Mouse (Mus musculus) limb, embryonic 12.5 days (tissue): ENCODE data around the gene Snx8. TPM values are rescaled to one million over a fixed set of nuclear protein-coding genes. Genes with fewer than 3 reads are reported as not detected.

ENCODE experiments used
- ATAC-seq: fragments of 200-750 bp; cut with Nextera tagmentation; 2 replicates; pipeline ENCODE4 v1.8.0; 2017; ENCODE audit warnings: low read depth, moderate TSS enrichment; ENCODE audit not compliant: insufficient number of reproducible peaks, insufficient read depth, low FRiP score, low TSS enrichment
- H3K27ac ChIP-seq: fragments of 300-500 bp; sonication (generic); 2 replicates; pipeline ENCODE4 v1.5.1; 2016; ENCODE audit warnings: mild to moderate bottlenecking, moderate library complexity
- H3K27me3 ChIP-seq: fragments of 300-500 bp; sonication (generic); 2 replicates; pipeline ENCODE4 v1.6.1; 2016; ENCODE audit warnings: mild to moderate bottlenecking, moderate library complexity
- H3K36me3 ChIP-seq: fragments of 300-500 bp; sonication (generic); 2 replicates; pipeline ENCODE4 v1.6.1; 2016; ENCODE audit warnings: mild to moderate bottlenecking, moderate library complexity
- H3K4me1 ChIP-seq: fragments of 300-500 bp; sonication (generic); replicated peaks from 2 replicates; pipeline ENCODE4 v1.6.1; 2016
- H3K4me2 ChIP-seq: fragments of 300-500 bp; sonication (generic); 2 replicates; pipeline ENCODE4 v1.6.1; 2016; ENCODE audit warnings: mild to moderate bottlenecking, moderate library complexity
- H3K4me3 ChIP-seq: fragments of 300-500 bp; sonication (generic); replicated peaks from 2 replicates; pipeline ENCODE4 v1.5.1; 2016; ENCODE audit warnings: mild to moderate bottlenecking
- H3K9ac ChIP-seq: fragments of 300-500 bp; sonication (generic); replicated peaks from 2 replicates; pipeline ENCODE4 v1.6.1; 2016; ENCODE audit warnings: mild to moderate bottlenecking, moderate library complexity
- H3K9me3 ChIP-seq: fragments of 300-500 bp; sonication (generic); 2 replicates; pipeline ENCODE4 v1.6.1; 2016; ENCODE audit warnings: mild to moderate bottlenecking, moderate library complexity
- WGBS: fragments of 180-500 bp; shearing (Covaris S2); methylation state at CpG from one replicate; pipeline ENCODE4 v1.1.7; 2016; 5-methylcytosine and 5-hydroxymethylcytosine counted together
- microRNA-seq: library from miRNA; unstranded; fragments of <30 nt; microRNA quantifications from one replicate; pipeline ENCODE4, GENCODE M21; 2017
- polyA plus RNA-seq: library from polyadenylated mRNA; unstranded; fragments of >200 nt; fragmentation: Nextera tagmentation; extraction: Ambion mirVana; gene quantifications from 2 replicates; pipeline ENCODE4 v1.2.1, GENCODE M21; 2016

The Snx8 gene
- polyA plus RNA-seq, 1 experiment from 2014 or later, result 20.5 TPM

DNA sequence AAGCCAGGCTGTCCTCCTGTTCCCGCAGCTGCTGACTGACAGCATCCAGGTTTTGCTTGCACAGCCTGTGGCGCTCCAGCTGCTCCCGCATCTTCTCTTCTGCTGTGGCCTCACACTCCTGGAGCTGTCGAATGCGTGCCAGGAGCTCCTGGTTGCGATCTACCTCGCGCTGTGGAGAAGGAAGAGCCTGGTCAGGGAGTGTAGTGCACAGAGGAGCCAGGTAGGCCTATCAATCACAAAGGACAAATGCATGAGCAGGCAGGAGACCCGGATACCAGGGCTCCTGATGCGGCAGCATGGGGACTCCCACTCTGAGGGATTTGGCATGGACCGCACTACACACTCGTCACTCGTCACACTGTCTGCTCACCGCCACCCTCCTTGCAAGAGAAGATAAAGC, 81.5 kb downstream of the Snx8 start:
- Histone ChIP-seq H3K4me3 (no peak overlapping the region), H3K27ac (no peak overlapping the region), H3K27me3 (no peaks in the 10 kb centered on the region), H3K36me3 (peaks cover 97% of the 10 kb centered on the region), H3K9ac (no peak overlapping the region), H3K4me1 (no peaks in the 10 kb centered on the region), H3K4me2 (no peak overlapping the region), H3K9me3 (no peaks in the 10 kb centered on the region)
- ATAC-seq, result no peak
- WGBS, result 93% methylated on average over 14 of the region's 14 CpGs

DNA sequence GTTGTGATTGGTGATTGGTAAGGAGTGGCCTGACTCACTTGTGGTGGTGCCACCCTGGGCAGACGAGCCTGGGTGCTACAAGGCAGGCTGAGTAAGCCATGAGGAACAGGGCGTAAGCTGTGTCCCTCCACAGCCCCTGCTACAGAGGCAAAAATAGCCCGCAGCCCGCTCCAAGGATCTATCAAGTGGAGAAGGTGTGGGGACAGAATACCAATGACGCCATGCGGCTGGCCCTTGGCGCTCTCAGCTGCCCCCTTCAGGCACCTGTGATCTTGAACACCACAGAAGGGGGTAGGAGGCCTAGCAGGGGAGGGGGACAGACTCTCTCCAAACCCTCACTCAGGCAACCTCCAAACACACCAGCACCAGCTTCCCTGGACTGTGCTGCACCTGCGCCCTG, 83.0 kb downstream of the Snx8 start:
- no peak for ATAC-seq
- no peak overlapping the region for H3K4me2 ChIP-seq
- no peaks in the 10 kb centered on the region for H3K4me1 ChIP-seq
- H3K27ac ChIP-seq, result no peak overlapping the region
- WGBS, result 90% methylated on average over 8 of the region's 8 CpGs
- no peaks in the 10 kb centered on the region for H3K27me3 ChIP-seq
- H3K4me3 ChIP-seq, result no peak overlapping the region
- no peak overlapping the region for H3K9ac ChIP-seq
- H3K9me3 ChIP-seq, result no peaks in the 10 kb centered on the region
- peaks cover 96% of the 10 kb centered on the region for H3K36me3 ChIP-seq

GRCm38 (mm10) chr5:140298291-140298690, 90.8 kb downstream of the Snx8 start:
- no peak for ATAC-seq
- no peak overlapping the region for H3K27ac ChIP-seq
- H3K36me3 ChIP-seq, result peaks cover 86% of the 10 kb centered on the region

GRCm38 (mm10) chr5:140292152-140292551, 96.9 kb downstream of the Snx8 start:
- ATAC-seq, result no peak
- H3K9me3 ChIP-seq, result no peaks in the 10 kb centered on the region
- no peak overlapping the region for H3K4me3 ChIP-seq
- no peak overlapping the region for H3K27ac ChIP-seq
- 92% methylated on average over 1 of the region's 1 CpGs for WGBS
- no peak overlapping the region for H3K4me2 ChIP-seq
- H3K36me3 ChIP-seq, result peaks cover 79% of the 10 kb centered on the region
- H3K27me3 ChIP-seq, result no peaks in the 10 kb centered on the region
- H3K4me1 ChIP-seq, result no peaks in the 10 kb centered on the region
- H3K9ac ChIP-seq, result no peak overlapping the region

More at GRCm38 (mm10) chr5:140298291-140298690, 90.8 kb downstream of the Snx8 start:
- Histone ChIP-seq H3K9ac (no peak overlapping the region), H3K4me3 (no peak overlapping the region), H3K4me1 (no peaks in the 10 kb centered on the region), H3K4me2 (no peak overlapping the region), H3K27me3 (no peaks in the 10 kb centered on the region), H3K9me3 (no peaks in the 10 kb centered on the region)
- WGBS, result 96% methylated on average over 3 of the region's 4 CpGs

Small RNA genes within 50 kb of the gene (microRNA-seq; reads per million reads assigned to microRNA genes)
- not detected for gene Mir7038

Other genes with a start within 250 kb of the Snx8 start
- 55.9 and 57.2 TPM in 2 replicates for gene Mad1l1, start 67.7 kb downstream of the Snx8 start, polyA plus RNA-seq
- gene Nudt1, start 67.6 kb downstream of the Snx8 start, polyA plus RNA-seq, result 48.3 and 52.1 TPM in 2 replicates
- 21.7 and 25.2 TPM in 2 replicates for gene Mrm2, start 57.4 kb downstream of the Snx8 start, polyA plus RNA-seq
- gene Eif3b, start 30.1 kb upstream of the Snx8 start, polyA plus RNA-seq, result 187 and 189 TPM in 2 replicates
- not detected in 2 replicates for gene Gm4869, start 56.4 kb upstream of the Snx8 start, polyA plus RNA-seq
- gene Chst12, start 116.3 kb upstream of the Snx8 start, polyA plus RNA-seq, result 14.4 and 17.0 TPM in 2 replicates
- 0.36 TPM in 1 of 2 replicates, not detected in the other for gene Grifin, start 175.8 kb upstream of the Snx8 start, polyA plus RNA-seq
- gene Lfng, start 218.1 kb upstream of the Snx8 start, polyA plus RNA-seq, result 10.3 and 10.8 TPM in 2 replicates